Mouse (Mus musculus) thymus, postnatal 0 days (tissue): Measurements from ENCODE around the gene Ehd4. TPM values are rescaled to one million over a fixed set of nuclear protein-coding genes. Genes with fewer than 3 reads are reported as not detected.

ENCODE experiments used
- DNase-seq: peaks from one replicate; pipeline ENCODE4 v3.0.0-alpha.2; 2015; ENCODE audit warnings: low spot score
- polyA plus RNA-seq: library from polyadenylated mRNA; unstranded; fragments of >200 nt; fragmentation: Nextera tagmentation; extraction: Ambion mirVana; gene quantifications from 2 replicates; pipeline ENCODE4 v1.2.1, GENCODE M21; 2015

The Ehd4 gene
- polyA plus RNA-seq, 1 experiment from 2014 or later: 34.5 TPM

GRCm38 (mm10) chr2:120111172-120111571, 43.2 kb downstream of the Ehd4 start:
- DNase-seq: no peak

- no peak for DNase-seq
Observed at GRCm38 (mm10) chr2:120108077-120108476, 46.3 kb downstream of the Ehd4 start.

DNA sequence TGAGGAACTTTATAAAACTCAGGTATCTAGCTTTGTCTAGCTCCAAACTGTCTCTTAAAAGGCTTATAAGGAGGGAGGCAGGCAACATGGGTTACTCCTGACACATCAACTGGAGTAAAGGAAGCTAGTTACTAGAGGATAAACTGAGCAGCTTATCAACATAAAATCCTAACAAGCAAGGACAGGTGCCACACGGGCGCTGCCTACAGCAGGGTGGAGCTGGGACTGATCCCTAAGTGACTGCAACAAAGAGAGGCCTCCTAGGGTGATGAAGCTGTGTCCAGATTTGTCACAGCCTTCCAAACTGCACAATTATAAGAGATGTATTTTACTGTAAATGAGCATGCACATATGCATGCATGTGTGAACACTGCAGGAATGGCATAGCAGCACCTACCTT, 47.0 kb downstream of the Ehd4 start:
- DNase-seq: no peak

GRCm38 (mm10) chr2:120106397-120106973, 47.9 kb downstream of the Ehd4 start:
- DNase-seq: no peak

- DNase-seq: no peak
Observed at GRCm38 (mm10) chr2:120105861-120106260, 48.5 kb downstream of the Ehd4 start.

DNA sequence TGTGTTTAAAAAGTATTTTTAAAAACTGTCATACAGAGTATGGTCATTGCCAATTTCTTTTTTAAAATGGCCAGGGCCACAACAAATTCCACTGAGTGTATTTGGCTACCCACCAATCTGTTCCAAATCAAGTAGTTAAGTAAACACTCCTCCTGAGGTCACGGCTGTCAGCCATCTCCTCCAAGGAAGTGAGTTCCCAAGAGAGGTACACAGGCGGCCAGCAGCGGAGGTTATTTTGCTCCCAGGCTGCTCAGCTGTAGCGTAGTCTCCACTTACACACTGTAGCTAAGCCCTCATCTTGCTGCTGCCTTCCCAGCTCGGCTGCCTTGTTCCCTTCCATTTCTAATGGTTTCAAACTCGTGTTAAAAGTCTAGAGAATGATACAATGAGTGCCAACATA, 51.5 kb downstream of the Ehd4 start:
- DNase-seq: no peak

DNA sequence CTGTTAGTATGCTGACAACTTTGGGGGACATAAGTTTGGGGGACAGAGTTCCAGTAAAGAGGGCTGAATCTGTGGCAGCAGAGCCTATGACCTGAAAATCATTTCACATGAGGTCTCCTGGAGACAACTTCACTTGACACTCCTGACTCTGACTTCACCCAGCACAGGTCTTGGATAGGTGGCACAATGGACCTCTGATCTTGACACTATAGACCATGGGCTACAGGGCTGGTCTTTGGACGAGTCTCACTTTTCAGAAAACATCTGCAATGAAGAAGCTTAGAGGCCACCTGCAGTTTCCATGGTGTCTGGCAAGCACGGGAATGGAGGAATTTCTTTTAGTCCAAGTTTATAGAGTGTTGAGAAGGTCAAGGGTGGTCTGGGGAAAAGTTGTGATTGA, 52.0 kb downstream of the Ehd4 start:
- no peak for DNase-seq

GRCm38 (mm10) chr2:120101961-120102360, 52.4 kb downstream of the Ehd4 start:
- DNase-seq: no peak

DNA sequence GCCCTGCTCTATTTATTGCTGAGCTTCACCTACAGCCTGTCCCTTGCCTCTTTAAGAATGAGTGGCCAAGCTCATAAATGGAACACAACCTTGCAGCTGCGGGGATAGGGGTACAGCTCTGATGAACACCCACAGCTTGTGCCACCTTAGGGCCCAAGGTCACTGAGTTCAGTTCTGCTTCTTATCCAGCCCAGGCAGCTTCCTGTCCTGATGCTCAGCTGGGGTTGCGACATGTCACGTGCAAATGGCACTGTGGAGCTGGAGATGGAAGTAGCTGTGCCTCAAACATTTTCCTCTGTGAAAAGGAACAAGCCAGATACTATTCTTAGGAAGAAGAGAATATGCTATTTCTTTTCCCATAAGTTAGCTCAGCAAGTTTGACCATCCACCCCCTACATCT, 54.5 kb downstream of the Ehd4 start:
- DNase-seq: no peak

- DNase-seq: no peak
Observed at GRCm38 (mm10) chr2:120099263-120099662, 55.1 kb downstream of the Ehd4 start.

DNA sequence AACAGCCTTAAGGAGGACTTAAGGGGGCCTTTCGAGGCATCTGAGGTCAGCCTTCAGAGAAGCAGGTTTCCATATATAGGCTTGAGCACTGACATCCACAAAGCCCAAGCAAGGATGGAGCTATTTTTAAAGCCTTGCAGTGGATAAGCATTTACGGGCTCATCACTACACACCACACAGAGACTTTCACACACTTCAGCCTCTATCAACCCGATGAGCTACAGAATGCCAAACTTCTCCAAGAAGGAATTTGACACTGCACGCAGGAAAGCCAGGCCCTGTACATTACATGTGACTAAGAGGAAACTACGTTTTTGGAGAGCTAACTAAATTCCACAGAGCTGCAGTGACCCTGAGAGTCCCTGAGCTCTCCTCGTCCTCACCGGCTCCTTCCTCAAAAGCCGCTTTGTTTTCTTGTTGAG, 55.6 kb downstream of the Ehd4 start:
- no peak for DNase-seq

DNA sequence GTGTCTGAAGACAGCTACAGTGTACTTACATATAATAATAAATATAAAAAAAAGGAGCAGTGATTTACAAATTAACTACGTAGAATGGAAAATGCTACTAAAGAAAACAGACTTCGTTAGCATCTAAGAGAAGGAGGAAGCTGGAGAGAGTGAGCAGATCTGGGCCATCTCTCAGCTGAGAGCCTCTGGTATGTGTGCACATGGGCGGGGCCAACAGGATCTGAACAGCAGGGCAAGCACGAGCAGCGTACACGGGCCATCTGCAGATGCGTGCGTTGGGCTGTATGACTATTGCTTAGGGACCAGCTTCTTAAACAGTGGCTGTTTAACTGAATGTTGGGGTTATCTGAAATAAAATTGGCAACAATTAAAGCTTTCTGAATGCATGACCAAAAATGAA, 56.5 kb downstream of the Ehd4 start:
- DNase-seq: no peak

DNA sequence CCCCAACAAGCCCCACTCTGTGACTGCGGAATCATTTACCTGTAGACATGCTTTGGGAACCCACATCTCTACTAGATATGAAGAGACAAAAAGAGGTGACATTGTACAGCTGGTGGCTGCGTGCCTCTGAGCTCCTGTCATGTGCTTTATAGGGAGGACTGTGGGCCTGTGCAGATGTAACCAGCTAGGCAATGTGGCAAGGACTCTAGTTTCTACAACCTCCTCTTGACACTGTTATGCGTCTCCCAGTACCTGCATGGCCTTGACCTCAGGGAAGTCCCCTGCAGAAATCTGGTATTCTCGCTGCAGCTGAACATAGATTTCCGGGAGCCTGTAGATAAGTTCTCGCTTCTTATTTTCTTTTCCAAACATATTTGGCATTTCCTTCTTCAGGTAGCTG, 57.7 kb downstream of the Ehd4 start:
- DNase-seq: no peak

DNA sequence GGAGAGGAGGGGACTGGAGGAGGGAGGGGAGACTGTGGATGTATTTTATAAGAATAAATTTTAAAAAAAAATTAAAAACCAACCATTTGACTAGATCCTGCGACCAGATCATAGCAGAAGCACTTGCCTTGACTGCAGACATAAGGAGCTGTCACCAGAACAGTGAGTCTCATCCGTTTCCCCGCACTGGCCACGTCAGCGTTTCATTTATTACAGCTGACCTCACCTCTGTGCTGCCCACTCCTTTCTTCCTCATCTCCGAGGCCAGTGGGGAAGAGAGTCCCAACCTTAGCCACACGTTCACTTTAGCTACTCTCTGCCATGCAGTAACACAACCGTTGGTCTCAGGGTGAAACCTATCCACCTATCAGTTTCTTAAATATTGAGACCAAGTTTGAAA, 58.2 kb downstream of the Ehd4 start:
- DNase-seq: no peak

DNA sequence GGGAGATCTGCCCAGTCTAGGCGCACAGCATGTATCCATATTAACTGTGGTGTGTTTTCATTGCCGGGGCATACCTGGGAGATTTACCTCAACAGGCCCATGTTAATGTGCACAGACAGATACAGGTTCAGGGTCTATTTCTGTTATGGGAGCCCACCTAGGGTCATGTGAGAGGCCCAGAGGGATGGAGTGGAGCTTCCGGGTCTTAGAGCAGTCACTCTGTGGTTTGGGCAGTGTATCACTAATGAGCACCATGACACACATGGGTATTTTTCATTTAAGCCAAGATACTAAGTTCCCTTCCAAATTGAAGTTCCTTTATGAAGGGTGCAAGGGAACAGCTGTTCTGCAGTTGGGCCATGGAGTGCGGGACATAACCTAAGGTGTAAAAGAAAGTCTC, 59.2 kb downstream of the Ehd4 start:
- DNase-seq: no peak

DNA sequence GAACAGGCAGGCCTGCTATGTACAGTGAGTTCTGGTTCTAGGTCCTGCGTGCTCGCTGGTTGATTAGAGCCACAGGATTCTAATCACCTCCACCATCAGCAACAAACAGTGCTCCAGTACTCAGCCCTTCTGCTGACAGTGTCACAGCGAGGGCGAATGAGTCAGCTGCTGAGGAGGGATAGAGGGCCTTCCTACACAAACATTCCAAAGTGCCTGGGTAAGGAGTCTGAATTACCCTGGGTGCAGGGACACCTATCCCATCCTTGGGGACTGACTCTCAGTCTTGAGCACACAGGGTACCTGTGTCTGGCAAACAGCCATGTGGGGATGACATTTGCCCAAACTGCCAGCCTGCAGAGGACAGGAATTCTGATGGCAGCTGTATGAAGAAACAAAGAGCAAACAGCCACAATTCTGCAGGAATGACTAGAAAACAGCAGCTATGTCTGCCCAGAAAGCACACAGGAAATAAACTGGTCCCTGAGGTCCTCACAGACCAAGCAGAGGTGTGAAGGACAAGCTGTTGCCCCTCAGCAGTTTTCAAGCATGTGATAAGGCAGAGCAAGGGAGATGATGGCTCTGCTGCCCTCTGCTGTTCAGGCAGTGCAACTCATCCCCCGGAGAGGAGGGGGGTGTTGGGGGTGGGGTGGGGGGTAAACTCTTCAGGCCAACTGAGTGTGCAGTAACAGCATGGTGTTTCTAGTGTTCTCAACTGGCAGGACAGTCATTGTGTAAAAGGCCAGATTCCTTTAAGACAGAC, 60.6 kb downstream of the Ehd4 start:
- peak; percentile 61 for DNase-seq

- no peak for DNase-seq
Observed at GRCm38 (mm10) chr2:120090979-120091378, 63.4 kb downstream of the Ehd4 start.

- DNase-seq: no peak
Observed at GRCm38 (mm10) chr2:120087897-120088296, 66.5 kb downstream of the Ehd4 start.

GRCm38 (mm10) chr2:120087391-120087790, 67.0 kb downstream of the Ehd4 start:
- DNase-seq: no peak

GRCm38 (mm10) chr2:120086038-120086437, 68.4 kb downstream of the Ehd4 start:
- no peak for DNase-seq

DNA sequence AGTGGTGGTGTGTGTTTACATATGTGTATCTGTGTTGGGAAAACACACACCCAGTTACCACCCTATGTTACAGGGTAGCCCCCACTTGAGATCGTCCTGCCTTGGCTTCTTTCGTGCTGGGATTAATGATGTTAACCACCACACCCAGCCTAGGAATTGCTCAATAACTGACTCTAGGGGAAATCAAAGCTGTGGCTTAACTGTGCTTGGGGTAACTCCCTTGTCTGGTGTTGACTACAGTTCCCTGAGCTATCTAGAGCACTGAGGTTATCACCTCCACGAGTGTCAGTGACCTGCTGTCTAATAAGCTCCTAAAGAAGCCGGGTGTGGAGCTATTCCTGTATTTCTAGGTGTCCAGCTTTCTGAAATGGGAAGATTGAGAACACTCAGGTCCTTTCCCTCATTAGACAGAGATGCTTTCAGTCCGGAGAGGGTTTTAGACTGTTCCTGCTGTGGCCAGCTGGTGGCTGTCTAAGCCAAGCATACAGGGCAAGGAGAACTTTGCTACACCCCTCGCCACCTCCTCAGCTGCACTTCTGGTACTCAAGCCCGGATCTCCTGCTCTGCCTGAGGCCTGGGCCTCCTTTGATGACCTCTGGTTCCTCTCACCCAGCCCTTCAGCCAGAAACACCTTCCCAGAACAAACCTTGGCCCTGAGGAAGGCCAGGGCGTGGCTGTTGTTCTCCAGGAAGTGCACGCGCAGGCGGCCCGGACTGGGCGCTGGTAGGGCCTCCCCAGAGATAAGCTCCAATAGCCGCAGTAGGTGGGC, 69.6 kb downstream of the Ehd4 start:
- no peak for DNase-seq

GRCm38 (mm10) chr2:120082416-120082815, 72.0 kb downstream of the Ehd4 start:
- no peak for DNase-seq
